Mouse (Mus musculus) right cerebral cortex, postnatal 4 days (tissue): Measurements from ENCODE around the gene Aoah.
A peak's percentile ranks its signal among the peaks of the same experiment; 100 is the strongest.

Source experiments
- DNase-seq: peaks from one replicate; pipeline ENCODE4 v3.0.0-alpha.2; 2022

The Aoah gene

DNA sequence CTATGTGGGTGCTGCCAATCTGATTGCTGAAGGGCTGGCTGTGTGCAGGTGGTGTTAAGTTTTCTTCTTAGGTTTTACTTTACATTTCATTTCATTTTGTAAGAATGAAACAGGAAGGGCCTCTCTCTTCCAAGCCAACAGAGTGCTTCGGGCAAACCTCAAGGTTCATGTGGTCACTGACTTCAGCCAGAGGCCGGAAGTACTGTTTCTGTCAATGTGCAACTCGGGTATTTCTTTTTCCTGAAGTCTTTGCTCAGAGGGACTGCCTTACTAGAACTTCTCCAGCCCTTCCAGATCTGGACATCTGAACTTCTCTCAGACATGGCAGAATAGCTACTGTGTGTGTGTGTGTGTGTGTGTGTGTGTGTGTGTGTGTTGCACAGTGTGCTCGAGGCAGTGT, at the start of gene Aoah:
Gene Aoah (plus strand): TSS at position 213 of the 400 bp plus-strand sequence.
- no peak for DNase-seq

DNA sequence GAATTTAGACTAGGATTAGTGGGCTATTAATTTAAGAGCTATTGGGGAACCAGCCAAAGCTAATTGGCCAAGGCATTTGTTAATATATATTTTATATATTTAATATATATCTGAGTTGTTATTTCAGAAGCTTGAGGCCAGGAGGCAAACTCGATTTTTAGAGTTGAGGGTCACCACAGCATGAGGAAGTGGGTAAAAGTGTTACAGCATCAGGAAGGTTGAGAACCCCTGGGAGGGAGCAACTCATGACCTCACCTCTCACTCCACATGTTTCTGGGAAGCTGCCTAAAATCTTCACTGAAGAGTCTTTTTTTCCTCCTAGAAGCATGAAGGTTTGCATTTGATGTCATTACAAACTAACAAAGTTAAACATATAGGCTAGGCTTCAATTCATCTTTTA, 39.1 kb upstream of the Aoah start:
- no peak for DNase-seq

DNA sequence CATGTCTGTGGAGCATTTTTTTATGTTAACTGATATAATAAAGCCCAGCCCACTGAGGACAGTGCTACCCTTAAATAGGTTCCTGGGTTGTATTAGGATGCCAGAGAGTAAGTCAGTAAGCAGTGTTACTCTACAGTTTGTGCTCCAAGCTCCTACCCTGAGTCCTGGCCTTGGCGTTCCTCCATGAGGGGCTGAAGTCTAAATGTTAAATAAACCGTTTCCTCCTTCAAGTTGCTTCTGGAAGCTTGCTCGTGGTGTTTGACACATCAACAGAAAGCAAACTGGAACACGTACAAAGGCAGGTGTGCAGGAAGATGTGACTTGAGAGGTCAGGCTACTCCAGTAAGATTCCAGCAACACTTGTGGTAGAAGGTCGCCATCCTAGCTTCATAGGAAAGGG, 10.3 kb upstream of the Aoah start:
- DNase-seq, result no peak

DNA sequence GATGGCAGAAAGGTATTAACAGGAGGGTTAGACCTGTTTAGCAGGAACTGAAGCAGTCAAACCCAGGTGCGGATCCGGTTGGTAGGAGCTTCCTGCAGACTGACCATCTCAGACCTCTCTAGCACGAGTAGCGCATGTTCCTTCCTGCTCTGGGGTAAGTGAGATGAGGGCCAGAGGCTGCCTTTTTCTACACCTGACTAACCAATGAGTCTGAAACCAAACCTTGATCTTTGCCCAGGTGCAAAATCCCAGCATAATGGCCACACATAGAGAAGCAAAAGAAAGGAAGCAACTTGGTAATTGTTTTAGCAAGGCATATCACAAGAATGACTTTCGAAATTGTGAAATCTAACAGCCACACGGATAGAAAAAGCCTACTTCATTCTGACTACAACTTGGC, 9.9 kb upstream of the Aoah start:
- no peak for DNase-seq

DNA sequence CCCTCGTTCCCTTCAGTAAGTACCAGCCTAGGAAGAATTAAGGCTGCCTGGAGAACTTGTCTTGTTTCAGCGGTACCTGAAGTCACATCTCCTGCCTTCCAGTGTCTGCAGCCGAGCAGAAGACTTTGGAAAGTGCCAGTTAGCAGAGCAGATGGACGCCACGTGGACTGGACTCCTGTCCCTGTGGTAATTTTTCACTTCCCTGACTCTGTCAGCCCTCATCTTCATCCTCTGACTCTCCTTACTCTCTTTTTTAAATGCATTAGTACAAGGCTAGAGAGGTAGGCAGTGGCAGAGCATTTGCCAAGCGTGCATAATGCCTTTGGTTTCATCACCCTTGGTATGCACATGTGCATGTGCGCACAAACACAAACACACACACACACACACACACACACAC, 8.0 kb upstream of the Aoah start:
- no peak for DNase-seq

DNA sequence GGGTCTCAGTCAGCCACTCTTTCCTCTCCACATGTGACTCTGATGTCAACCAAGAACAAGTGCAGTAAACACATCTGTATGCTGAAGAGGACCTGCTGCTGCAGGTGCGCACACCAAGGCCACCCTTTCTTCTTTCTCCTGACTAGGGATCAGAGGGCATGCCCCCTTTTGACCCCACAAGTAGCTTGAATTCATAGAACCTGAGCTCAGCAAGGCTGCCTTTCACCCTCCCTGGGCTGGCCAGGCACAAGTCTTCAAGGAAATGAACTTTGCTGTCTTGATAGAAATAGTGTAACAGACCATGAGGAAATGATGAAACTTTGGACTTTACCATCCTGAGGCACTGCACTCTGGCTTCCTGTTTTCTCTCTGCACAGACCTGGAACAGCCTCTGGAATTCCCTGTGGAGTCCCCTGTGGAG, 7.1 kb upstream of the Aoah start:
- no peak for DNase-seq

DNA sequence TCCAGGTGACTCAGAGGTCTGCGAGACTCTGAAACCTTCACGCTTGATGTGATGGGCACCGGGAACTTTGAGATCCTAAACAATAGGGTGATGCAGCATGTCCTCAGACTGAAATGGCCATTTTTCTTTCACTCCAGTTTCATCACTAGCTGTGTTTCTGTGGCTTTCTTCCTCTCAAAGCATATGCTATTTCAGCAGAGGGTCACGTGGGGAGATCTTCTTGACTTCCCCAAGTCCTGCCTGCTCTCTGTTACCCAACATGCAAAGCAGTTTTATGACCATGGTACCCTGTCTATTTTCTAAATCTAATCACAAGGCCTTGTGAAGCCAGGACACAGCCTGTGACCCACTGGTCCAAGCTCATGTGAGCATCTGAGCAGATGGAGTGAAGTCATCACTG, 6.0 kb upstream of the Aoah start:
- DNase-seq, result no peak

DNA sequence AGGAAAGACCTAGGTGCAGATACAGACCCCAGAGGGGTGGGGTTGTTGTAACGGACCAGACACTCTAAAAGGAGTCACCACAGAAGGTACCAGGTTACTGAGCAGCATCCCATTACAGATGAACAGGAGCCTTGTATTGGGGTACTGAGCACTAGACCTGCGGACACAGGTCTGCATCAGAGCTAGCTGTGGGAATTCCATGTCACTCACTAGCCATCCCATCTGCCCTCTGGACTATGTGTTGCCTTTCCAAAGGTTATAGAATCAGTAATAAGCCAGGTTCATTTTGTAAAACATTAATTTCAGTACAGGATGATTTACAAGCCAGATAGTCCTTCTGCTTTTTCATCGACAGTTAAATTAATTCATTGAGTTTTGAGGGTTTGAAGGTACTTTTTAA, 2.7 kb downstream of the Aoah start:
- no peak for DNase-seq

DNA sequence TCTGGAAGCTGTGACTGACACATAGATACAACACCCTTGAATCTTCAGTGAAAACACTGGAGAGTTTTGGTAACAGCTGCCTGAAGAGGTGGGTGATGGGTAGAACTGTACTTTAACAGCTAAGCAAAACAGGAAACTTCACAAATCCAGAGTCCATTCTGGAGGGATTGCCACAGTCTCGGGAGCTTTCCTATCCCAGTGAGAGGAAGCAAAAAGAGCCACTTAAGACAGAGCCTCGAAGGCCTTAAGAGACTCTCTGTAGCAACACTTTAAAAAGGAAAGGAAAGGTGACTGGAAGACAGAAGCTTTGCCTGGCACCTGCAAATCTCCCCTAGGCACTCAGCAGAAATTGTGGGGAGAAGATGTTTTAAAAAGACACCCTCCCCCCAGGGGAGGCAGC, 4.6 kb downstream of the Aoah start:
- DNase-seq, result no peak

DNA sequence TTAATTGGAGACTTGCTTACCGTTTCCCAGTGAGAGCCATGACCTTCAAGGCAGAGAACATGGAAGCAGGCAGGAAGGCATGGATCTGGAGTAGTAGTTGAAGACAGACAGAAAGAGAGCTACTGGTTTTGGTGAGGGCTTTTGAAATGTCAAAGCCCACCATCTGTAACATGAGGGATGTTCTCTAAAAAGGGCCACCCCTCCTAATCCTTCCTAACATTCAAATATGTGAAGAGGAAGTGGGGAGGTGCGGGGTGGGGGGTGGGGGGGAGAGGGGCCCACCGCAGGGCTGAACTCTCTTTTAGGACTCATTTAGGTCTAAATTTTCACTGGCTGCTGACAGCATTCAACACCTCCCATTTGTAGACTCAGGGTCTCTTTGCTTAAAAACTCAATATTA, 5.9 kb downstream of the Aoah start:
- no peak for DNase-seq

DNA sequence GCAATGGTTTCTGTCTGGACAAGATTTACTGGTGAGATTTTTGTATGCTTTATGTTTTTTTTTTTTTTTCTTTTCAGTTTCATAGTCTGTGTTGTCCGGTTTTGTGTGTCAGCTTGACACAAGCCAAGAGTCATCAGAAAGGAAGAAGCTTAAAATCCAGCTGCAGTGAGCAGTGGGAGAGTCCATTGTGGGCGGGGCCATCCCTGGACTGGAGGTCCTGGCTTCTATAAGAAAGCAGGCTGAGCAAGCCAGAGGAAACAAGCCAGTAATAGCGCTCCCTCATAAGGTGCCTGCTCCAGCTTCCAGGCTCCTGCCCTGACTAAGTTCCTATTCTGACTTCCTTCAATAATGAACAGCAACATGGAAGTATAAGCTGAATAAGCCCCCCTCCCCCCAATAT, 6.7 kb downstream of the Aoah start:
- no peak for DNase-seq

DNA sequence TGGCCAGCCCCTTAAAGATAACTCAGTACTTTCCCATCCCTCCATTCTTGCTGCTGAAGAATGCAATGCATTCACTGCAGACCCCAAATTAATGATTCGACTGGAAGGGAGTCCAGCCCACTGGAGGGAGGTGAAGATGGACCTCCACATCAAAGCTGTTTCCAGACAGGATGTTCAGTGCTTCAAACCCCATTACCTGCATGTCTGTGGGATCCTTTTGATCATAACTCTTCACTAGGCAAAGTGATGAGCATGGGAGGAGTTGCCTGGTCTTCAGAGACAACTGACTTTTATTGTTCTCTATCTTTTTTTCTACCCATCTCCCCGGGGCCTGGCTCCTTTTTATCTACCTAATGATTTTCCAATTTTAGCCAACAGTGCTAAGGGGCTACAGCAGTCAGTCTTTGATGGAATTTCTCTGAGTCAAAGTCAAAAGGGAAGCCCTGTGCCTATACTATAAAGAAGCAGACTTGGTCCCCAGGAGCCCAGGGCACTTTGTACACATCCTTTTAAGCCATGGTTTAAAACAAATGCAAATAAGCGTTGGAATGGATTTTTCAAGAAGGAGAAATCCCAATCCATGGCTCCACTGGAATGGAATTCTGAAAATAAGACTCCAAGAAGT, 18.0 kb downstream of the Aoah start:
- no peak for DNase-seq

DNA sequence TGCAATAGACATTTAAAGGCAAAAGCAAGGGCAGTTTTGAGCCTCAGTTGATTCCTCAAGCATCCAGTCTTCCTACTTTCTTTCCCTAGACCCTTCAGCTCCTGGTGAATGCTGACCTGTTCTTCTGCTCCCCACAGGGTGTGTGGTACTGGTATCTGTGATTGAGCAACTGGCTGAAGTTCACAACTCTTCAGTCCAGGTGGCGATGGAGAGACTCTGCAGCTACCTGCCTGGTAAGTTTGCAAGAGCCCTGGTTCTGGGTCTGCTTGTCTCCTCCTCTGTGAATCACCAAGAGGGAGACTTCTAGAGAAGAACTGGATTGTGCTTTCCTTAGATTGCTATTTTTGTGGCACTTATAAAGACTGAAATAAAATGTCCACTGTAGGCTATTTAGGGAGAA, 22.5 kb downstream of the Aoah start:
- no peak for DNase-seq

DNA sequence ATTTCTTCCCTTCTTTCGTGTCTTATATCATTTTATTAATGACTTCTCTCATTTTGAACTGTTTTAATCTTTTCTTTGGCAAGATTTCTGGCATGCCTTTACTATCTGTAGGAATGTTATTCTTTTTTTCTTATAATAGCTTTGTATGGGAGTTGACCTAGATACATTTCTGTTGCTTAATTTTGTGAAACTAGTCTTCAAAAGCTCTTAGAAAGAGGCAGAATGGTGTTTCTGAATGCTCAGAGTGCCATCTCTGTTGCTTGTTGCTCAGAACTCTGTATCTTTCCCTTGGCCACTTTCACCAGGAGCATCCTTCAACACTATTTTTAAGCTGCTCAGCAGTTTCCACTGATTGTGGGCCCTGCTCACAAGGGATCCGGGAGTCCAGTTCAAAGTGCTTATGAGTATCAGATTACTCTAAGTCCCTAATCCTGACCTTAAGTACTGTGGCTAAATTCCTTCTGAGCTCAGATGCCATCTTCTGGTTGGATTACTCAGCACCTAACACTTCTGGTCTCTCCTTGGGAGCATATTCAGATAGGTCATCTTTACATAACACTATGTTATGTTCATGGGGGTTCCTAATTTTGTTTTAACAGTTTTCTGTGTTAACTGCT, 26.9 kb downstream of the Aoah start:
- no peak for DNase-seq

DNA sequence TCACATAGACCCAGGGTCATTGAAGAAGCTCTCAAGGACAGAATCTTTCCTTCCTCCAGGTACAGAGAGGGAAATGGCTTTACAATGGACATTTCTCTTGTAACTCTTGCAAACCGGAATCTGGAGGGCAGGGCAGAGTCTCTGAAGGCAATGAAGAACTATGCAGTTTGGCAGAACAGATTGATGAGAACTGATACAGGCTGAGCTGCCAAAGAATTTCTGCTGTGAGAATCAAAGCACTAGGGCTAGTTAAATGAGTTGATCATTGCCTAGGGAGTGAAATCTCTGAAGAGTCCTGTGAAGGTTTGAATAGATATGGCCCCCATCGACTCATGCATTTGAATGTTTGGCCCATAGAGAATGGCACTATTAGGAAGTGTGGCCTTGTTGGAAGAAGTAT, 34.8 kb downstream of the Aoah start:
- no peak for DNase-seq

DNA sequence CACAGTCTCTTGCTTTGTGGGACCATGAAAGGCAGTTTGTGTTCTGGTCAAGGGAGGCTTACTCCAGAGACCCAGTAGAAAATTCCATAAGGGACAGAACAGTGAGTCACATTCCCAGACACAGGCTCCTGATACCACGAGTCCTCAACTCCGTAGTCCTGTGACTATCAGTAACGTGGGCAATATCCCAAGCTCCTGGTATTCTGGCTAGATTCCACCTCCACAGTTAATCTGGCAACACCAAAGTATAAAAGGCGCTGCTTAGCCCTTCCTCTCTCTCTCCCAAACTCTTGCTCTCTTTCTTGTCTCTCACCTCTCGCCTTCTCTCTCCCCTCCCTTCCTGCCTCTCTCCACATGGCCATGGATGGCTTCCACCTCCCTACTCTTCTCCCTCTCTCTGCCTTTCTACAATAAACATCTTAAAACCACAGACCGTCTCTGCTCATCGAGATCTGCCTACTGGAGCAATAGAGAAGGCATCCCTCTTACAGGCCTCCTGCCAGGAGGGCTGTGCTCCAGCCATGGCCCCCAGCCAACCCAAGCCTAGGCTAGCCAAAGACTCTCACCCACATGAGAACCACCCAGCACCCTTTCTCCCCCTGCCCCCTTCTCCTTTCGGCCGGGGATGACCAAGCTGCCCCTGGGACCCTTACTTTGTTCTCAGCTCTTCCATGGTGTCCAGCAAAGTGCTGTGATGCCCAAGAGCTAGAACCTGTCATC, 35.4 kb downstream of the Aoah start:
- no peak for DNase-seq

DNA sequence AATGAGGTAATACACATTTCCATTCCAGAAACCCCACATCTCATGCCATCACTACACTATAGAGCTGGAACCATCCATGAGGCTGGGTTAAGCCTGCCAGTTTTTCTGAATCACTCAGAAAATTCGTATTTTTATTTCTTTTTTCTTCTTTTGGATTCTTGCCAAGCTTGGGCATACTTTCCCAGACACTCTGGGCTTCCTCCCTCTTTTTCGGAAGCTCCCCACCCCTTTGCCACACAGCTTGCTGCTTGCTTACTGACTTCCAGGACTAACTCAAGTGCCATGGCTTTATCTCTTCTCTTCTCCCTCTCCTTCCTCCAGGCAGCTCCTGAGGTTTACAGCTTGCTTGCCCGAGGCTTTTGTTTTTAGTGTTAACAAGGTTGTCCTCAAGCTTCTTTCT, 62.0 kb downstream of the Aoah start:
- DNase-seq, result peak; percentile 5

DNA sequence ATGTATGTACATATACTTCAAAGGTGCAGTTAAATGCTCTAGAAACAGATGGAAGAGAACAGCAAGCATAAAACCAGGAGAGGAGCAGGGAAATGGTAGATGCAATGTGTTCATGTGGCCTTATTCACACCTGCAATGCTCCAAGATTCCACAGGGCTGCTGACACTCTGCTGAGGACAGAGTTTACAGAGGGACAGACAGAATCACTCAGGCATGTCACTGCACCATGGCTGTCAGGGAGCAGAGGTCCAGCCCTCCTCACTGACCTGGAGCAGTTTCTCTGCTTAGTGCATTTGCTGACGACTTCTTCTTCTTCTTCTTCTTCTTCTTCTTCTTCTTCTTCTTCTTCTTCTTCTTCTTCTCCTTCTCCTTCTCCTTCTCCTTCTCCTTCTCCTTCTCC, 105.5 kb downstream of the Aoah start:
- no peak for DNase-seq

DNA sequence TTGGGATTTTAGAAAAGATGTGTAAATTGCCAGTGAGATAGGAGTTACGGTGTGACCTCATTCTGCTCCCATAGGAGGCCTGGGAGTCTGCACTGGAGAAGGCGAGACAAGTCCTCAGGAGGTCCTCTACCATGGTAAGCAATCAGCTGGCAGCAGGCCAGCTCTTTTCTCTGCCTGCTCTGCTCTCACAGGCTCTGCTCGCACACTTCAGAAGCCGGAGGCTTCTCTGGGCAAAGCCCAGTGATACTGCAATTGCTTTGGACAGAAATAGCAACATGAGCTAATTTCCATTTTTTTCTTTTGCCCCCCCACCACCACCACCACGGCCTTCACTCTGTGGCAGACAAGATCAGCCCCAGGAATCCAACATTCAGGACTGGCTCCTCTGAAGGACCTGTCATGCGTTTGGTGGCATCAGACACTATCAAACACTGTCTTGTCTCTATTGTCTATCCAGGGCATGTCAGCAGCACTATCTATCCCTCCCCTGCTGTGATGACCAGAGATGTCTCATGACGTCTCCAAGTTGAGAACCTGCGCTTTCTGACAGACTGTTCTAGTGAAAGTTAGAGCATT, 106.6 kb downstream of the Aoah start:
- peak; percentile 51 for DNase-seq

DNA sequence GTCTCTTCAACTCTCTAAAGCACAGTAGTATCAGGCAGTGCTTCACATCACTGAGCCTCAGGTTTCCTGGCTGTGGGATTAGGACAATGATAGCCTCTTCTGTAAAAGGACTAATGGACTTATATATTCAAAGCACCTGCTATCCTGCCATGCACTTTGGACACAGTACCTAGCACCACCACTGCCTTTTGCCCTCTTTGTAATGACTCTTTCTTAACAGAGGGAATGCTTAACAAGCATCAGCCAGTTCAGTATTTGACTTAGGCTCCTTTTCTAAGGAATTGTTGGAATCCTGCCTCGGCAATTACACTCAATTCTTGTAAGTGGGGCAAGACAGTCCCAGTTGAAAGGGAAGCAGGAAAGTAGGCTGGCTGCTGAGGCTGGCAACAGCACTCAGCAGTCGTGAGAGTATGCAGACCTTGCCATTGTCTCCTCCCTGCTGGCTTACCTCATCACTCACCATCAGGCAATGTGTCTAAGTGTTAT, 107.1 kb downstream of the Aoah start:
- DNase-seq, result no peak

DNA sequence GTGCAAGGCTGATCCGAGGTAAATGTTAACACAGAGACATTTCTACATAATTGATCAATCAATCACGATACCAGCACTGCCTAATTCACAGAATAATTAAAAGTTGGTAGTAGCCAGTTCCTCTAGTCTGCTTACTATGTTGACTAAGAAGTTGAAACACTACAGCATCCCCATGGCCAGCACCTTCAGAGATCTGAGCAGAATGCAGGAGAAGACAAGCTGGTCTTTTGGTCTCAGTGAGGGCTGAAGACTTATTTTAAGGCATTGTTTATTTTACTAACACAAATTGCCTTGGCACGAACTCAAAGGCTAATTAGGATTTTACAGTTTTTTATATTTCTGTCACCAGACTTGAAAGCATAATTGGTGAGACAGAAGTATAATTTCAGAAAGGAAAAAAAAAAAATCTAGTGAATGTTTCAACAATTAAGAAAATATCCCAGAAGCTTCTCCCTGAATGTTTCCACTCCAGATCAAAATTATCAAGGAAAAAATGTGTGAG, 107.8 kb downstream of the Aoah start:
- no peak for DNase-seq

DNA sequence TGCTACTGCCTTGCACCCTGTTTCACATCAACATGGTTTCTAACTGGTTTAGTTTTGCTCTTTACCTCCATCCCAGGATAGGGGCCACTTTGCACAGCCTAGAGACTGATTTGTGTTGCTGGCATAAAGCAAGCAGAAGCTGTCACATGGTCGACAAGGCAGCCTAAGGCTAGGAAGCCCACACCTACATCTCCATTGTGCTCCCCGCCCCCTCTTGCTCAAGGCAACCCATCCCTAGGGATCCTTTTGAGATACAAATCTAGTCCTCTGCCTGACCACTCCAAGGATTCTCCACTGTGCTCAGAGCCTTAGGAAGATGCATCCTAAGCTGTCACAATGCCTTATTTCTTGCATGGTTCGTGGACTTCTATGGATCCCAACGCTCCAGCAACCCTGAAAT, 110.2 kb downstream of the Aoah start:
- DNase-seq, result no peak

DNA sequence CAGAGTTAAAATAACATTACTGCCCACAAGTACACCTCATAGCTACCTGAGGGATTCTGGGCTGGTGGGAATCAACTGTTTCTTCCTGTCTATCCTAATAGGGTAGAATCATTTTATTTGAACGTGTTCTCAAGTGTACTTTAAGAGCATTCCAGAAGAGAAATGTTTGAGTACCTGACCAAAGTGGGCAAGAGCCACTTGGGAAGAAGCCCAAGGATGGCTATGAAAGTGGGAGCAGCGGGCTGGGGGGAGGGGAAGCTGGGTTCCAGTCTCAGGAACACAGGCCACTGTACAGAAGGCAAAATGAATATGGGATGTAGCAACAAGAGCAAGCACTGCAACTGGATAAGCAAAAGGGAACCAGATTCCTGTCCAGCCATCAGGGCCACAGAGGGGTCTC, 111.3 kb downstream of the Aoah start:
- DNase-seq, result no peak
